In genomic region chr10:83897558-83897957, GRCm38 (mm10) we compare ENCODE assay signal across 11 mouse cellular contexts.
"Had no signal": no experiment of that assay in that cellular context is flagged by ENCODE, and none has a peak within 500 bp of the region (broad histone marks: within the 10 kb centered on the region; RNA-seq: fewer than 3 reads in every experiment).

No protein-coding gene starts in this region.

- H3K9me3 ChIP-seq: intestine, embryonic 15.5 days; liver, embryonic 15.5 days; midbrain, embryonic 13.5 days had no signal

- H3K27ac ChIP-seq: intestine, embryonic 15.5 days; layer of hippocampus, adult 2 months; liver, embryonic 15.5 days; midbrain, embryonic 13.5 days had no signal

- H3K36me3 ChIP-seq: intestine, embryonic 15.5 days; liver, embryonic 15.5 days; midbrain, embryonic 13.5 days had no signal

- H3K9ac ChIP-seq: intestine, embryonic 15.5 days; liver, embryonic 15.5 days; midbrain, embryonic 13.5 days had no signal

- H3K4me3 ChIP-seq: intestine, embryonic 15.5 days; layer of hippocampus, adult 2 months; liver, embryonic 15.5 days; midbrain, embryonic 13.5 days had no signal

- H3K4me2 ChIP-seq: intestine, embryonic 15.5 days; liver, embryonic 11.5 days; liver, embryonic 15.5 days; midbrain, embryonic 13.5 days had no signal

- H3K4me1 ChIP-seq: intestine, embryonic 15.5 days; liver, embryonic 15.5 days; midbrain, embryonic 13.5 days had no signal

- ATAC-seq: intestine, embryonic 15.5 days; midbrain, embryonic 13.5 days had no signal

- DNase-seq: kidney, adult 18-20 months; kidney, postnatal 10 days; kidney, postnatal 4 days; lung, adult 2 months; right cerebral cortex, postnatal 14 days; thymus, postnatal 4 days had no signal

- H3K27me3 ChIP-seq: intestine, embryonic 15.5 days; liver, embryonic 15.5 days; midbrain, embryonic 13.5 days had no signal
